Mouse (Mus musculus) kidney, embryonic 14.5 days (tissue): ENCODE measurements around the gene Prdm13. TPM values are rescaled to one million over a fixed set of nuclear protein-coding genes. Genes with fewer than 3 reads are reported as not detected.

Source experiments
- ATAC-seq: fragments of 200-750 bp; cut with Nextera tagmentation; 2 replicates; pipeline ENCODE4 v1.8.0; 2017; ENCODE audit warnings: moderate number of reproducible peaks, mild to moderate bottlenecking, moderate TSS enrichment, moderate library complexity; ENCODE audit not compliant: low FRiP score, low TSS enrichment
- H3K27ac ChIP-seq: fragments of 300-500 bp; sonication (generic); 2 replicates; pipeline ENCODE4 v1.5.1; 2014; ENCODE audit warnings: low read depth, mild to moderate bottlenecking, low read length, moderate library complexity, mixed read lengths
- H3K27me3 ChIP-seq: fragments of 300-500 bp; sonication (generic); 2 replicates; pipeline ENCODE4 v1.6.1; 2014; ENCODE audit warnings: mild to moderate bottlenecking, low read length; ENCODE audit not compliant: control insufficient read depth, insufficient read depth
- H3K36me3 ChIP-seq: fragments of 300-500 bp; sonication (generic); 2 replicates; pipeline ENCODE4 v1.6.1; 2014; ENCODE audit warnings: low read length, mixed read lengths; ENCODE audit not compliant: control insufficient read depth, insufficient read depth
- H3K4me1 ChIP-seq: fragments of 300-500 bp; sonication (generic); 2 replicates; pipeline ENCODE4 v1.6.1; 2014; ENCODE audit warnings: low read length, mixed read lengths; ENCODE audit not compliant: control insufficient read depth, insufficient read depth
- H3K4me2 ChIP-seq: fragments of 300-500 bp; sonication (generic); replicated peaks from 2 replicates; pipeline ENCODE4 v1.6.1; 2014; ENCODE audit warnings: low read depth, mild to moderate bottlenecking, low read length
- H3K4me3 ChIP-seq: fragments of 300-500 bp; sonication (generic); 2 replicates; pipeline ENCODE4 v1.5.1; 2014; ENCODE audit warnings: mild to moderate bottlenecking, low read length
- H3K9ac ChIP-seq: fragments of 300-500 bp; sonication (generic); 2 replicates; pipeline ENCODE4 v1.6.1; 2014; ENCODE audit warnings: low read depth, mild to moderate bottlenecking, low read length, moderate library complexity
- H3K9me3 ChIP-seq: fragments of 300-500 bp; sonication (generic); 2 replicates; pipeline ENCODE4 v1.6.1; 2016; ENCODE audit warnings: low read length; ENCODE audit not compliant: control insufficient read depth
- WGBS: fragments of 180-500 bp; shearing (Covaris S2); extraction: QIAGEN DNeasy Blood & Tissue Kit; methylation state at CpG from one replicate; pipeline ENCODE4 v1.1.7; 2014; 5-methylcytosine and 5-hydroxymethylcytosine counted together
- polyA plus RNA-seq: library from polyadenylated mRNA; unstranded; fragments of >200 nt; fragmentation: Nextera tagmentation; extraction: Ambion mirVana; gene quantifications from 2 replicates; pipeline ENCODE4 v1.2.1, GENCODE M21; 2014

The Prdm13 gene
- polyA plus RNA-seq, 1 experiment from 2014 or later = not detected

DNA sequence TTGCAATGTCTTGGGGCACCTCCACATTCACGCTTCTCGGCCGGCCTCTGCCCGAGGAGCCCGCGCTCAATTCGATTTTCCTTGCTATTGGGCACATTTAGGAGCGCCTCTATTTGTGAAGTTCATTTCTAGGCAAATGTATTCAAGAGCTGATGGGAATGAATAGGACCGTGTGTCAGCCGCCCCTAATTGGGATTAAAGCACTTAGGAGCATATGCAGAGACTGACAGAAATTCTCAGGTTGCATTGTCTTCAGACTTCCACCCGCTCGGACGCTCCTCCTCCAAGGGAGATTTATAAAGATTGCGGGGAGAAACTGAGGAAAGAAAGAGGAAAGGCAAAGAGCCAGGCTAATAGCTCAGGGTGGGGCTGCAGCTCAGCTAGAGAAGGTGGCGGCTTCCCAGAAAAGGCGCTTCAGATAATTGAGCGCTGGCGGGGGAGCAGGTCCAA, 3.8 kb upstream of the Prdm13 start:
- Histone ChIP-seq H3K4me1 (0 out of 2 replicates have a peak, but pooled peaks cover 4% of the 10 kb centered on the region), H3K36me3 (no peaks in the 10 kb centered on the region), H3K9ac (no peak overlapping the region), H3K9me3 (no peaks in the 10 kb centered on the region), H3K27me3 (peaks cover 84% of the 10 kb centered on the region), H3K4me3 (no peak overlapping the region), H3K4me2 (no peak overlapping the region), H3K27ac (no peak overlapping the region)
- ATAC-seq = no peak
- under 1% methylated on average over 18 of the region's 18 CpGs for WGBS

DNA sequence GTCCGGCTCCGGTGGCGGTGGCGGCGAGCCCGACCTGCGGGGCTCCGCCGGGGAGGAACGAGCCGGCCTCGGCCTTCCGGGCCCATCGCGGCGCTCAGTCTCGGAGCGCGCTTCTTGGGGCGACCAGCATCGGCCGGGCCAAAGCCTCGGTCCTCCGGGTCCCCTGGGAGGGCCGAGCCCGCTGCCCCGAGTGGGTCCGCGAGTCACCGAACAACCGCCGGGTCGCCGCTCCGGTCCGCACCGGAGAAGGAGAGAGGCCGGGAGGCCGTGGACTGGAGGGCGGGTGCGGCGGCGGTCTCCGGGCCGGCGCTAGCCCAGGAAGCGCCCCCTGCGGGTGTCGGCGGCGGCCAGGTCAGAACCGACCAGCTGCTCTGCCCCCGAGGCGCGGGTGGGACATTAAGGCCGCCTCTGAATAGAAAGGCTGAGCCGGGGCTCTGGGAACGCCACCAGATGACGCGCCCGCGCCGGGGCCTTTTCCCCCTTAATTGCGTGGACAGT, 3.0 kb upstream of the Prdm13 start:
- Histone ChIP-seq H3K4me3 (peak overlapping the region; percentile 47), H3K9ac (peak overlapping the region; percentile 45), H3K36me3 (no peaks in the 10 kb centered on the region), H3K27ac (no peak overlapping the region), H3K9me3 (no peaks in the 10 kb centered on the region), H3K4me1 (0 out of 2 replicates have a peak, but pooled peaks cover 4% of the 10 kb centered on the region), H3K27me3 (peaks cover 92% of the 10 kb centered on the region), H3K4me2 (peak overlapping the region; percentile 87)
- WGBS = under 1% methylated on average over 51 of the region's 64 CpGs
- peak; percentile 79 for ATAC-seq

- H3K9ac ChIP-seq = peak overlapping the region; percentile 45
- whole genome bisulfite sequencing = under 1% methylated on average over 49 of the region's 51 CpGs
- ATAC-seq = peak; percentile 67
Observed at GRCm38 (mm10) chr4:21687783-21688702, 2.3 kb upstream of the Prdm13 start.

DNA sequence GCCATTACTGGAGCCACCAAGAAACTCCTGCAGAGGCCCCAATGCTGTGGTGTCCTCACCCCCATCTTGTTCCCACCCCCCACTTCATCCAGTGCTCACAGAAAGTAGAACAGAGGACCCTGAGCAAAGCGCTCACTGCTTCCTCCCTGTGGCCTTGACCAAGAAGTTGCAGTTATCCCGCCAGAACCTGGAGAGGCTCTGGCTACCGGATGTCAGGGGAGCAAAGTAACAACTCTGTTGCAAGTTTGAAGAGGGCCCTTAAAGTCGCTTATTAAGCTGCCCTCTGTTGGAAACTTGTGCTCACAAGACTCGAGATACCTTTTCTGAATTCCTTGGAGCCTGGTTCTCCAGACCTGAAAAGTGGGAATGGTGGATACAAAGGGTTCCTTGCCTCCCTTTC, 1.2 kb upstream of the Prdm13 start:
- no peak for ATAC-seq
- peaks cover 98% of the 10 kb centered on the region for H3K27me3 ChIP-seq
- no peak overlapping the region for H3K4me3 ChIP-seq
- H3K9me3 ChIP-seq = no peaks in the 10 kb centered on the region
- no peak overlapping the region for H3K9ac ChIP-seq
- WGBS = 3% methylated on average over 5 of the region's 5 CpGs
- H3K4me2 ChIP-seq = no peak overlapping the region
- H3K36me3 ChIP-seq = no peaks in the 10 kb centered on the region
- H3K27ac ChIP-seq = no peak overlapping the region
- 0 out of 2 replicates have a peak, but pooled peaks cover 4% of the 10 kb centered on the region for H3K4me1 ChIP-seq

More at GRCm38 (mm10) chr4:21687783-21688702, 2.3 kb upstream of the Prdm13 start:
- Histone ChIP-seq H3K4me1 (0 out of 2 replicates have a peak, but pooled peaks cover 4% of the 10 kb centered on the region), H3K27me3 (peaks cover 96% of the 10 kb centered on the region), H3K4me2 (peak overlapping the region; percentile 87), H3K36me3 (no peaks in the 10 kb centered on the region), H3K9me3 (no peaks in the 10 kb centered on the region), H3K27ac (no peak overlapping the region), H3K4me3 (peak overlapping the region; percentile 47)

DNA sequence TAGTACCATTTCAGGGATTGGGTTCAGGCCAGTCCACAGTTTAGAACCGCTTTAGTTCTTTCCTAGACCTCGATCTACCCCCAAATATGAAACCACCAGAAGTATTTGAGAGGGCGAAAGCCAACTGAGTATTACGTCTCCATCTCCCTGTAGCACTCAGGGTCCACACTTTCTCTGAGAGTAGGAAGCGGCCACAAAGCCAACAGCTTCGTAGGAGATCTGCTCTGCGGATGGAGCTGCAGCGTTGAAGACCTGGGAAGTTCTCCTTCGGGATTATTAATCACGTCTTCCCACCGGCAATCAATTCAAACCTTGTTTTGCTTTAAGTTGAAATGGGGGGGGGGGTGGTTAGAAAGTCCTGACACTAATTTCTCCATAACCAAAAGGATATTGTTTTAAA, 653 bp upstream of the Prdm13 start:
- no peaks in the 10 kb centered on the region for H3K9me3 ChIP-seq
- H3K9ac ChIP-seq = no peak overlapping the region
- ATAC-seq = no peak
- no peak overlapping the region for H3K27ac ChIP-seq
- H3K36me3 ChIP-seq = no peaks in the 10 kb centered on the region
- H3K4me1 ChIP-seq = 0 out of 2 replicates have a peak, but pooled peaks cover 4% of the 10 kb centered on the region
- H3K4me2 ChIP-seq = no peak overlapping the region
- peaks cover 98% of the 10 kb centered on the region for H3K27me3 ChIP-seq
- WGBS = 2% methylated on average over 11 of the region's 11 CpGs
- H3K4me3 ChIP-seq = no peak overlapping the region

DNA sequence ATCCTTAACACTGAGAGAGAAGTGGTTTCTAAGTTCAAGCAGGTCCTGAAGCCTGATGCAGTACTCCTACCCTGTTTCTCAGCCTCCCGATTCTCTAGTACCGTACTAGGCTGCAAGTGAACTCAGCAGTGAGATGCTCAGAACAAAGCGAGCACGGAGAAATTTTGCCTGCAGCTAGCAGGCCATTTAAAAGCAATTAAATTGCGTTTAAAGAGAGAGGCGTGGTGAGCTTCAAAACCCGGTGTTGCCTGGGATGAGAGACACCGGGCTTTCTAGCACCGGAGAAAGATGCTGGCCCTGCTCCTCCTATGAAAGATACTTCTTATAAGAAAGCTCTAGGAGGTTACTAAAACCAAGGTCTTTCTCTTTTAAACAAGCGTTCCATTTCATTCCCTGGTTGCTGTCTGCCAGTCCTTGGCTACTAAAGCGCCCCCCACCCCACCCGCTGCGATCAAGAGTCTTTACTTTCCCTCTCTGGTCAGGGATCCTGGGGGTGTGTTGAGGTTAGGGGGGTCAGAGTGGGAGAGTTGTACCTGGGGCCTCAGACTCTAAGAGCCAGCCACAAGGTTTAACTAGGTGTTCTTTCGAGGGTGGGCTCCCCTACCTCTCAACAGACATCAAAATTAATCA, 1.3 kb downstream of the Prdm13 start:
- Histone ChIP-seq H3K36me3 (no peaks in the 10 kb centered on the region), H3K4me2 (no peak overlapping the region), H3K27ac (no peak overlapping the region), H3K4me3 (no peak overlapping the region), H3K27me3 (peaks cover 99% of the 10 kb centered on the region), H3K9me3 (no peaks in the 10 kb centered on the region), H3K4me1 (0 out of 2 replicates have a peak, but pooled peaks cover 4% of the 10 kb centered on the region), H3K9ac (no peak overlapping the region)
- under 1% methylated on average over 14 of the region's 14 CpGs for WGBS
- no peak for ATAC-seq

DNA sequence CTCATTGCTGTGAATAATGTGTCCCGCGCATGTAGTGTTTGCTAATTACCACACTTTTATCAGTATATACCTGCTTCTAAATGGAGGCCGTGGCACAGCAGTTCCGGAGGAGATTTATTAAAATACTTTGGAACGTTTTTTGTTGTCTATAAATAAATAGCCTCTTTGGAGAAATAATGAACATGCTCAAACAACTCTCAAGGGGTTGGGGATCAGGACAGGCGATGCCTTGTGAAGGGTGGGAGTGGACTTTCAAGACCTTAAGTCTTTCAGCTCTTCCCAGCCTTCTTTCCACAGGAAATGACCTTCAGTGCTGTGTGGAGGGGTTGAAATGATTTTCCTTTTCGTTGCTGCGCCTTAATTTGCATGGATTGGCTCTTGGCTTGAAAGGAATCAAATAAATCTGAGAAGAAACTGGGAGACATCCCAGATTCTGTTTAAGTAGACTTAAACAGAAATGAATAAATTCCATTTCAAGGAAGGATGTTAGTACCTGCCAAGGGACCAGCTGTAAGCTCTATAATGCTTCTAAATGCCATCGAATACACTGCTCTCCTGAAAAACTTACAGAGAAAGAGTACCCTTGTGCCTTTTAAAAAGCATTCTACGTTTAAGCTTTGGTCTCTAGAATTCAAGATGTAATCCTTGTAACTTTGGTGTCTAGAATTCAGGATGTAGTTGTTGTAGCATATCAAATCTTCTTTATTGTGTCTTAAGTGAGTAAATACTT, 3.2 kb downstream of the Prdm13 start:
- ATAC-seq = no peak
- H3K9me3 ChIP-seq = no peaks in the 10 kb centered on the region
- no peak overlapping the region for H3K4me2 ChIP-seq
- H3K27me3 ChIP-seq = peaks cover 100% of the 10 kb centered on the region
- no peak overlapping the region for H3K9ac ChIP-seq
- no peak overlapping the region for H3K27ac ChIP-seq
- H3K4me3 ChIP-seq = no peak overlapping the region
- no peaks in the 10 kb centered on the region for H3K36me3 ChIP-seq
- WGBS = 12% methylated on average over 10 of the region's 10 CpGs
- no peaks in the 10 kb centered on the region for H3K4me1 ChIP-seq

DNA sequence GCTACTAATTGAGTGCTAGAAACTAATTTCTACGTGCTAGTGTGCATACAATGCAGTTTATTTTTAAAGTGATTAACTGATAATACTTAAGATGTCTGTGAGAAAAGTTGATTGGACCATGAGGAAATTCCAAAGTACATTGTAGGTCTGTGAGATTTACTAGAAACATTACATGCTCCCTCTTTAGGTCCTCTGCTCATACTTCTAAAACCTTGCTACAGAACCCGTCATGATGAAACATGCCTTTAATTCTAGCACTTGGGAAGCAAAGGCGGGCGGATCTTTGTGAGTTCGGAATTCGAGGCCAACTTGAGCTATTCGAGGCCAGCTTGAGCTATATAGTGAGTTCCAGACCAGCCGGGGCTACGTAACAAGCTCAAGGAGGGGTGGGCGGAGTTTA, 4.8 kb downstream of the Prdm13 start:
- no peak overlapping the region for H3K9ac ChIP-seq
- H3K27ac ChIP-seq = no peak overlapping the region
- H3K36me3 ChIP-seq = no peaks in the 10 kb centered on the region
- no peak for ATAC-seq
- no peaks in the 10 kb centered on the region for H3K4me1 ChIP-seq
- no peak overlapping the region for H3K4me3 ChIP-seq
- H3K9me3 ChIP-seq = no peaks in the 10 kb centered on the region
- 3% methylated on average over 10 of the region's 10 CpGs for WGBS
- no peak overlapping the region for H3K4me2 ChIP-seq
- peaks cover 100% of the 10 kb centered on the region for H3K27me3 ChIP-seq
